Mouse (Mus musculus): ENCODE data around the gene Mtch1.
"Not testable (repeated sequence)": the region's sequence is repeated elsewhere in the genome, so short reads cannot be mapped to it uniquely, and the experiment has no call there.

The Mtch1 gene

GRCm38 (mm10) chr17:29332186-29332685 is 15.5 kb downstream of the Mtch1 start:
- no peak for DNase-seq (ENCODE audit: low spot score in 2 of 2)

- no peak for DNase-seq (ENCODE audit: low spot score in 2 of 2)
These were observed 16.9 kb downstream of the Mtch1 start for GRCm38 (mm10) chr17:29330671-29331410.

GRCm38 (mm10) chr17:29330221-29330620 is 17.5 kb downstream of the Mtch1 start:
- DNase-seq (ENCODE audit: low spot score in 2 of 2), result no peak

- DNase-seq (ENCODE audit: low spot score in 2 of 2), result no peak
These were observed 20.0 kb downstream of the Mtch1 start for GRCm38 (mm10) chr17:29327691-29328090.

GRCm38 (mm10) chr17:29326531-29327529 is 20.9 kb downstream of the Mtch1 start:
- DNase-seq (ENCODE audit: low spot score in 2 of 2), result no peak

- DNase-seq (ENCODE audit: low spot score in 2 of 2), result no peak
These were observed 21.9 kb downstream of the Mtch1 start for GRCm38 (mm10) chr17:29325831-29326230.

GRCm38 (mm10) chr17:29323625-29324024 is 24.1 kb downstream of the Mtch1 start:
- no peak for DNase-seq (ENCODE audit: low spot score in 2 of 2)

- no peak for DNase-seq (ENCODE audit: low spot score in 2 of 2)
These were observed 25.2 kb downstream of the Mtch1 start for GRCm38 (mm10) chr17:29322603-29322962.

GRCm38 (mm10) chr17:29321765-29322602 is 25.8 kb downstream of the Mtch1 start:
- no peak for DNase-seq (ENCODE audit: low spot score in 2 of 2)

- no peak for DNase-seq (ENCODE audit: low spot score in 2 of 2)
These were observed 27.7 kb downstream of the Mtch1 start for GRCm38 (mm10) chr17:29319881-29320639.

- DNase-seq (ENCODE audit: low spot score in 2 of 2), result no peak
These were observed 28.3 kb downstream of the Mtch1 start for GRCm38 (mm10) chr17:29319476-29319875.

GRCm38 (mm10) chr17:29318731-29319250 is 28.9 kb downstream of the Mtch1 start:
- no peak for DNase-seq (ENCODE audit: low spot score in 2 of 2)

- not testable (repeated sequence) for DNase-seq (ENCODE audit: low spot score in 2 of 2)
These were observed 30.4 kb downstream of the Mtch1 start, which contains the start of gene Pi16 for GRCm38 (mm10) chr17:29317380-29317779. Gene Pi16, plus strand, starts transcription at chr17:29317680.

- DNase-seq (ENCODE audit: low spot score in 2 of 2), result no peak
These were observed 30.8 kb downstream of the Mtch1 start for GRCm38 (mm10) chr17:29316891-29317290.

GRCm38 (mm10) chr17:29315672-29316465 is 31.9 kb downstream of the Mtch1 start:
- no peak for DNase-seq (ENCODE audit: low spot score in 2 of 2)

GRCm38 (mm10) chr17:29313300-29313699 is 34.4 kb downstream of the Mtch1 start:
- DNase-seq (ENCODE audit: low spot score in 2 of 2), result no peak

- DNase-seq (ENCODE audit: low spot score in 2 of 2), result no peak
These were observed 35.7 kb downstream of the Mtch1 start for GRCm38 (mm10) chr17:29312082-29312481.

GRCm38 (mm10) chr17:29311602-29312001 is 36.1 kb downstream of the Mtch1 start:
- DNase-seq (ENCODE audit: low spot score in 2 of 2), result no peak

- DNase-seq (ENCODE audit: low spot score in 2 of 2), result no peak
These were observed 37.6 kb downstream of the Mtch1 start for GRCm38 (mm10) chr17:29310056-29310623.

Data from spleen, postnatal 14 days (tissue).